Comparison of ENCODE assay signal across 28 mouse cellular contexts in genomic region chr14:76858396-76858795, GRCm38 (mm10).
DNase-seq lines count a peak whose midpoint lies in the region; ATAC-seq and TF ChIP-seq lines count a peak whose summit lies in the region.
"Had no signal": no experiment of that assay in that cellular context is flagged by ENCODE, and none has a peak within 500 bp of the region (broad histone marks: within the 10 kb centered on the region; RNA-seq: fewer than 3 reads in every experiment).

No protein-coding gene starts in this region.

- 78% methylated on average over 5 of the region's 5 CpGs for WGBS in hindbrain, postnatal 0 days
- WGBS in hindbrain, embryonic 12.5 days, result 70% methylated on average over 5 of the region's 5 CpGs
- WGBS in limb, embryonic 12.5 days, result 19% methylated on average over 5 of the region's 5 CpGs
- WGBS in liver, embryonic 12.5 days (ENCODE audit: insufficient replicate concordance), result 65% methylated on average over 5 of the region's 5 CpGs

- TF ChIP-seq POLR2A in embryonic fibroblast, embryonic 13.5 days (IDR thresholded peaks at IDR 0.05; ENCODE audit: low read depth, low read length), result no peak

- H3K4me2 ChIP-seq in hindbrain, postnatal 0 days (ENCODE audit: low read depth, low read length), result no peak overlapping the region
- no peak overlapping the region for H3K4me2 ChIP-seq in hindbrain, embryonic 12.5 days (replicated peaks)
- H3K4me2 ChIP-seq in limb, embryonic 12.5 days, result no peak overlapping the region
- H3K4me2 ChIP-seq in liver, embryonic 12.5 days, result no peak overlapping the region
- H3K4me2 ChIP-seq: embryonic facial prominence, embryonic 13.5 days; heart, embryonic 12.5 days; hindbrain, embryonic 13.5 days; limb, embryonic 15.5 days; liver, embryonic 15.5 days; midbrain, embryonic 13.5 days; neural tube, embryonic 12.5 days had no signal

- no peak for ATAC-seq in hindbrain, postnatal 0 days
- ATAC-seq in hindbrain, embryonic 12.5 days (ENCODE audit: low FRiP score), result no peak
- ATAC-seq in limb, embryonic 12.5 days (ENCODE audit: insufficient number of reproducible peaks, insufficient read depth, low FRiP score, low TSS enrichment, low read depth), result no peak
- ATAC-seq in liver, embryonic 12.5 days, result no peak
- no peak for ATAC-seq in megakaryocyte, adult 5-6 weeks (ENCODE audit: poor library complexity, severe bottlenecking)
- ATAC-seq: forebrain, embryonic 14.5 days; inflammation-experienced regulatory T-cells, adult 6 months; midbrain, embryonic 13.5 days had no signal

- no peak overlapping the region for H3K4me3 ChIP-seq in hindbrain, postnatal 0 days (ENCODE audit: low read length)
- no peak overlapping the region for H3K4me3 ChIP-seq in hindbrain, embryonic 12.5 days
- H3K4me3 ChIP-seq in embryonic fibroblast, embryonic 13.5 days (ENCODE audit: insufficient read depth, low read length), result no peak overlapping the region
- H3K4me3 ChIP-seq in limb, embryonic 12.5 days (replicated peaks), result no peak overlapping the region
- H3K4me3 ChIP-seq in liver, embryonic 12.5 days, result no peak overlapping the region
- H3K4me3 ChIP-seq: embryonic facial prominence, embryonic 13.5 days; heart, embryonic 12.5 days; hindbrain, embryonic 13.5 days; limb, embryonic 15.5 days; liver, embryonic 15.5 days; megakaryocyte, embryonic 14.5 days; midbrain, embryonic 13.5 days; neural tube, embryonic 12.5 days had no signal

- no peaks in the 10 kb centered on the region for H3K4me1 ChIP-seq in hindbrain, postnatal 0 days (ENCODE audit: insufficient read depth, low read length)
- no peaks in the 10 kb centered on the region for H3K4me1 ChIP-seq in hindbrain, embryonic 12.5 days
- no peaks in the 10 kb centered on the region for H3K4me1 ChIP-seq in embryonic fibroblast, embryonic 13.5 days (ENCODE audit: control insufficient read depth, insufficient read depth, low read length)
- H3K4me1 ChIP-seq in limb, embryonic 12.5 days (replicated peaks), result peaks cover 20% of the 10 kb centered on the region
- peaks cover 16% of the 10 kb centered on the region for H3K4me1 ChIP-seq in liver, embryonic 12.5 days
- H3K4me1 ChIP-seq: hindbrain, embryonic 13.5 days; midbrain, embryonic 13.5 days; neural tube, embryonic 12.5 days had no signal

- no peaks in the 10 kb centered on the region for H3K36me3 ChIP-seq in hindbrain, postnatal 0 days (ENCODE audit: insufficient read depth, low read length)
- no peaks in the 10 kb centered on the region for H3K36me3 ChIP-seq in hindbrain, embryonic 12.5 days
- no peaks in the 10 kb centered on the region for H3K36me3 ChIP-seq in limb, embryonic 12.5 days
- no peaks in the 10 kb centered on the region for H3K36me3 ChIP-seq in liver, embryonic 12.5 days
- H3K36me3 ChIP-seq: embryonic facial prominence, embryonic 13.5 days; heart, embryonic 12.5 days; hindbrain, embryonic 13.5 days; limb, embryonic 15.5 days; liver, embryonic 15.5 days; midbrain, embryonic 13.5 days; neural tube, embryonic 12.5 days had no signal

- no peak for DNase-seq in hindbrain, postnatal 0 days (ENCODE audit: low spot score)
- DNase-seq in R1 (ENCODE audit: low read depth, low spot score), result peak; percentile 16
- DNase-seq in cerebellum, postnatal 4 days (ENCODE audit: low spot score in 2 of 2), result no peak
- DNase-seq: adrenal gland, postnatal 14 days; cerebellum, adult 2 months; gastrocnemius, postnatal 14 days; heart, postnatal 14 days; kidney, adult 8-10 months; kidney, postnatal 10 days; retina, postnatal 1 day; right cerebral cortex, postnatal 25 days; spleen, adult 18-20 months; thymus, postnatal 25 days had no signal

- H3K9ac ChIP-seq in hindbrain, postnatal 0 days (replicated peaks; ENCODE audit: low read length), result no peak overlapping the region
- no peak overlapping the region for H3K9ac ChIP-seq in hindbrain, embryonic 12.5 days
- no peak overlapping the region for H3K9ac ChIP-seq in limb, embryonic 12.5 days (replicated peaks)
- no peak overlapping the region for H3K9ac ChIP-seq in liver, embryonic 12.5 days
- H3K9ac ChIP-seq: embryonic facial prominence, embryonic 13.5 days; heart, embryonic 12.5 days; hindbrain, embryonic 13.5 days; limb, embryonic 15.5 days; liver, embryonic 15.5 days; midbrain, embryonic 13.5 days; neural tube, embryonic 12.5 days had no signal

- no peak overlapping the region for H3K27ac ChIP-seq in hindbrain, postnatal 0 days
- H3K27ac ChIP-seq in hindbrain, embryonic 12.5 days, result no peak overlapping the region
- H3K27ac ChIP-seq in embryonic fibroblast, embryonic 13.5 days (ENCODE audit: insufficient read depth, low read length), result peak overlapping the region; percentile 7; the same call in 1 of the 2 replicates
- peak overlapping the region; percentile 56; the same call in 1 of the 2 replicates for H3K27ac ChIP-seq in limb, embryonic 12.5 days
- no peak overlapping the region for H3K27ac ChIP-seq in liver, embryonic 12.5 days
- H3K27ac ChIP-seq: embryonic facial prominence, embryonic 13.5 days; hindbrain, embryonic 13.5 days; limb, embryonic 15.5 days; liver, embryonic 15.5 days; midbrain, embryonic 13.5 days; neural tube, embryonic 12.5 days had no signal

- 0 out of 2 replicates have a peak, but pooled peaks have one; percentile 4 for TF ChIP-seq CTCF in hindbrain, postnatal 0 days (IDR thresholded peaks at IDR 0.05; ENCODE audit: low read depth)
- no peak for TF ChIP-seq CTCF in embryonic fibroblast, embryonic 13.5 days (IDR thresholded peaks at IDR 0.05; ENCODE audit: borderline replicate concordance, insufficient read depth, low read length)

- no peaks in the 10 kb centered on the region for H3K27me3 ChIP-seq in hindbrain, postnatal 0 days (ENCODE audit: insufficient read depth, low read length)
- H3K27me3 ChIP-seq in hindbrain, embryonic 12.5 days, result no peaks in the 10 kb centered on the region; the same call in 1 of the 2 replicates
- H3K27me3 ChIP-seq in limb, embryonic 12.5 days, result no peaks in the 10 kb centered on the region
- peaks cover 20% of the 10 kb centered on the region for H3K27me3 ChIP-seq in liver, embryonic 12.5 days (replicated peaks)
- H3K27me3 ChIP-seq: embryonic facial prominence, embryonic 13.5 days; heart, embryonic 12.5 days; hindbrain, embryonic 13.5 days; limb, embryonic 15.5 days; midbrain, embryonic 13.5 days; neural tube, embryonic 12.5 days had no signal

- H3K9me3 ChIP-seq in hindbrain, postnatal 0 days (ENCODE audit: low read length), result no peaks in the 10 kb centered on the region
- H3K9me3 ChIP-seq in hindbrain, embryonic 12.5 days (replicated peaks), result no peaks in the 10 kb centered on the region
- 0 out of 2 replicates have a peak, but pooled peaks cover 4% of the 10 kb centered on the region for H3K9me3 ChIP-seq in limb, embryonic 12.5 days
- no peaks in the 10 kb centered on the region for H3K9me3 ChIP-seq in liver, embryonic 12.5 days (replicated peaks)
- H3K9me3 ChIP-seq: embryonic facial prominence, embryonic 13.5 days; heart, embryonic 12.5 days; hindbrain, embryonic 13.5 days; limb, embryonic 15.5 days; liver, embryonic 15.5 days; midbrain, embryonic 13.5 days; neural tube, embryonic 12.5 days had no signal

Comparison
In these comparisons a context has a peak if more than half of its experiments do, and no peak if none do; other contexts are left out.
1. H3K27ac ChIP-seq: peak in embryonic fibroblast, embryonic 13.5 days (single experiment) and limb, embryonic 12.5 days (single experiment); none in hindbrain, postnatal 0 days (single experiment), hindbrain, embryonic 12.5 days (single experiment) and liver, embryonic 12.5 days (single experiment).